Mouse (Mus musculus): ENCODE data around the gene Slco1a5. TPM values are rescaled to one million over a fixed set of nuclear protein-coding genes. Genes with fewer than 3 reads are reported as not detected.

The Slco1a5 gene
- polyA plus RNA-seq, 1 experiment from 2014 or later: 0.08 TPM

DNA sequence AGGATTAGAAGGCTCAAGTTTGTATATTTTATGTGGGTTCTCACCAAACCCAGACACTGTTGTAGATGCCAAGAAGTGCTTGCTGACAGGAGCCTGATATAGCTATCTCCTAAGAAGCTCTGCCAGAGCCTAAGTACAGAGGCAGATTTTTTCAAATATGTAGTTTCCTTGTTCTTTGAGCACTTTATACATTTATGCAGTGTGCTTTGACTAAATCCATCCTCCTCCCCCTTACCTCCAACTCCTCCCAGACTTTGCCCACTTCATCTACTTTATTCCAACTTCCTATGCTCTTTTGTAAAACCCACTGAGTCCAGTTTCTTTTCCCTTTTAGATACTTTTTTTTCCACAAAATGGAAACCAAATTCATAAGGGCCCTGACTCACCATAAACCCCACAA, 102.6 kb downstream of the Slco1a5 start:
- no peak overlapping the region for H3K4me2 ChIP-seq (ENCODE audit: low read depth, low read length)
- no peak overlapping the region for H3K9ac ChIP-seq (ENCODE audit: low read length)
- H3K9me3 ChIP-seq (replicated peaks; ENCODE audit: control insufficient read depth, low read length): no peaks in the 10 kb centered on the region
- no peak for ATAC-seq (replicated peaks; ENCODE audit: extremely low read depth, insufficient read depth, low FRiP score)
- H3K4me1 ChIP-seq (ENCODE audit: control insufficient read depth, insufficient read depth, low read length): no peaks in the 10 kb centered on the region
- H3K4me3 ChIP-seq (ENCODE audit: low read length): no peak overlapping the region
- H3K27me3 ChIP-seq (ENCODE audit: control insufficient read depth, insufficient read depth, low read length): no peaks in the 10 kb centered on the region
- H3K27ac ChIP-seq (ENCODE audit: low read length): no peak overlapping the region
- no peaks in the 10 kb centered on the region for H3K36me3 ChIP-seq (ENCODE audit: control insufficient read depth, insufficient read depth)

DNA sequence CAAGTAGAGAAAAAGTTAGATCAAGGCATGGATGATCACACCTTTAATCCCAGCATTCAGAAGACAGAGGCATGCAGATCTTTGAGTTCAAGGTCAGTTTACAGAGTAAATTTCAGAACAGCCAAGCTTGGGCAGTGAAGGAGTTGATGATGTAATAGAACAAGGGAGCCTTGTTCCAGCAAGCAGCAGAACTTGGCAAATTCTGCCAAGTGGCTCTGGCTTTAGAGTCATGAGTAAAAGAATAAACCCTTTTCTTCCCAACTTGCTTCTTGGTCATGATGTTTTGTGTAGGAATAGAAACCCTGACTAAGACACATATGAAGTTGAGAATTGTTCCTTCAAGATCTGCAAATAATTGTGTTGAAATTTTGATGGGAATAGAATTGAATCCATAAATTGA, 111.0 kb downstream of the Slco1a5 start:
- Histone ChIP-seq H3K9me3 (replicated peaks; ENCODE audit: control insufficient read depth, low read length) (no peaks in the 10 kb centered on the region), H3K4me2 (ENCODE audit: low read depth, low read length) (no peak overlapping the region), H3K27me3 (ENCODE audit: control insufficient read depth, insufficient read depth, low read length) (no peaks in the 10 kb centered on the region), H3K36me3 (ENCODE audit: control insufficient read depth, insufficient read depth) (no peaks in the 10 kb centered on the region), H3K4me3 (ENCODE audit: low read length) (no peak overlapping the region), H3K4me1 (ENCODE audit: control insufficient read depth, insufficient read depth, low read length) (no peaks in the 10 kb centered on the region), H3K27ac (ENCODE audit: low read length) (no peak overlapping the region), H3K9ac (ENCODE audit: low read length) (no peak overlapping the region)
- no peak for ATAC-seq (replicated peaks; ENCODE audit: extremely low read depth, insufficient read depth, low FRiP score)

DNA sequence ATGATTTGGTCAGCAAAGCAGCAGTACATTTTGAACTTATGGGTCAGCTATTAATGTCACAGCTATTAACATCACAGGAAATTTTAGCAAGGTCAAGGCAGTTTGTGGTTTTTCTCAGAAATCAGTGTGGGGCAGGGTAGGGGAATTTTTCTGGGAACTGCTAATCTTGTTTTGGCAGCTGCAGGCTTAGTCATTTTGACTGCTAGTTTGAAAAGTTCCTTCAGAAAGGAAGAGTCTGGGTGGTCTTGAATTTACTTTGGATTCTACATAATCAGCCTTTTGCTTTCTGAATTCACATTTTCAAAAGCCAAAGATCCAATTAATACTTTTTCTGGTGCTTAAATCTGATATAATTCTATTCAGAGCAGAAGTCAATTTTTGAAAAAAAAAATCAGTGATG, 113.0 kb downstream of the Slco1a5 start:
- Histone ChIP-seq H3K36me3 (ENCODE audit: control insufficient read depth, insufficient read depth) (no peaks in the 10 kb centered on the region), H3K4me2 (ENCODE audit: low read depth, low read length) (no peak overlapping the region), H3K9ac (ENCODE audit: low read length) (no peak overlapping the region), H3K27me3 (ENCODE audit: control insufficient read depth, insufficient read depth, low read length) (no peaks in the 10 kb centered on the region), H3K4me1 (ENCODE audit: control insufficient read depth, insufficient read depth, low read length) (no peaks in the 10 kb centered on the region), H3K4me3 (ENCODE audit: low read length) (no peak overlapping the region), H3K27ac (ENCODE audit: low read length) (no peak overlapping the region), H3K9me3 (replicated peaks; ENCODE audit: control insufficient read depth, low read length) (no peaks in the 10 kb centered on the region)
- ATAC-seq (replicated peaks; ENCODE audit: extremely low read depth, insufficient read depth, low FRiP score): no peak

DNA sequence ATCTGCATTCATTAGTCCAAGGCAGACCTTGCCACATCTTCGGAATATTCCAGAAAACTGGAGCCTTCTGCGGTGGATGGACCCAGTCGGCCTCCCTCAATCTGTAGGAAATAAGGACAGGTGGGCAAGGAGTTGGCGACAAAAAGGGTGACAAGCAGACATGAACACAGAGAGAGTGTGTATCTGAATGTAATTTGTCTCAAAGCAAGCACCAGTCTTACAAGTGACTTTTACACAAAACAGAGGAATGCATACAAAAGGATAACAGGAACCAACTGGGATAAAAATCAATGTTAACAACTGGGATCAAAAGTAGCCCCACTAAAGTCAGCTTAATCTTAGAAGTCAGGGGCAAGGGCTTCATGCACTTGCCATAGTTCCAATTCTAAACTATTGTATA, 114.4 kb downstream of the Slco1a5 start, which contains the start of gene Slco1a6:
Slco1a6 (minus strand) TSS at position 101 of the 400 bp plus-strand sequence.
- Histone ChIP-seq H3K27ac (ENCODE audit: low read length) (no peak within 1 kb of the TSS), H3K4me3 (ENCODE audit: low read length) (no peak within 1 kb of the TSS), H3K36me3 (ENCODE audit: control insufficient read depth, insufficient read depth) (no peaks in the 10 kb centered on the region), H3K4me2 (ENCODE audit: low read depth, low read length) (no peak within 1 kb of the TSS), H3K9ac (ENCODE audit: low read length) (no peak within 1 kb of the TSS), H3K4me1 (ENCODE audit: control insufficient read depth, insufficient read depth, low read length) (no peaks in the 10 kb centered on the region), H3K9me3 (replicated peaks; ENCODE audit: control insufficient read depth, low read length) (no peaks in the 10 kb centered on the region), H3K27me3 (ENCODE audit: control insufficient read depth, insufficient read depth, low read length) (no peaks in the 10 kb centered on the region)
- 86% methylated on average over 4 of the region's 4 CpGs for WGBS
- ATAC-seq (replicated peaks; ENCODE audit: extremely low read depth, insufficient read depth, low FRiP score): no peak

DNA sequence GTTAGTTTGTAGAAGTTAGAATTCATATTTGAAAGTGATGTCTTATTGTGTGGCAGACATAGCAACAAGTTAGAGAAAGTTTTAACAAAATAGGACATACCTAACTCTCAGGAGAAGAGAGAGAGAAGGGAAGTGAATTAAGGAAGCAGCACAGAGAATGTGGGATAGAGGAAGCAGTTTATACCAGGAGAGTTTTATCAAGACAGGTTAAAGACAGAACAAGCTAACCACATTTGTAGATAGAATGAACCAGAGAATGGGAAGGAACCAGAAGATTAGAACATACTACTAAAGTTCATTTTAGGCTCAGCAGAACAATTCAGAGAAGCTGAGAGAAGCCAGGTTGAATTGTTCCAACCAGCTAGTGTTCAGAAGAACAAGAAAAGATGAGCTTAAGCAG, 122.3 kb downstream of the Slco1a5 start:
- H3K9me3 ChIP-seq (replicated peaks; ENCODE audit: control insufficient read depth, low read length): no peaks in the 10 kb centered on the region
- H3K4me3 ChIP-seq (ENCODE audit: low read length): no peak overlapping the region
- no peaks in the 10 kb centered on the region for H3K27me3 ChIP-seq (ENCODE audit: control insufficient read depth, insufficient read depth, low read length)
- H3K4me1 ChIP-seq (ENCODE audit: control insufficient read depth, insufficient read depth, low read length): no peaks in the 10 kb centered on the region
- no peaks in the 10 kb centered on the region for H3K36me3 ChIP-seq (ENCODE audit: control insufficient read depth, insufficient read depth)
- no peak for ATAC-seq (replicated peaks; ENCODE audit: extremely low read depth, insufficient read depth, low FRiP score)
- no peak overlapping the region for H3K4me2 ChIP-seq (ENCODE audit: low read depth, low read length)
- no peak overlapping the region for H3K27ac ChIP-seq (ENCODE audit: low read length)
- H3K9ac ChIP-seq (ENCODE audit: low read length): no peak overlapping the region

DNA sequence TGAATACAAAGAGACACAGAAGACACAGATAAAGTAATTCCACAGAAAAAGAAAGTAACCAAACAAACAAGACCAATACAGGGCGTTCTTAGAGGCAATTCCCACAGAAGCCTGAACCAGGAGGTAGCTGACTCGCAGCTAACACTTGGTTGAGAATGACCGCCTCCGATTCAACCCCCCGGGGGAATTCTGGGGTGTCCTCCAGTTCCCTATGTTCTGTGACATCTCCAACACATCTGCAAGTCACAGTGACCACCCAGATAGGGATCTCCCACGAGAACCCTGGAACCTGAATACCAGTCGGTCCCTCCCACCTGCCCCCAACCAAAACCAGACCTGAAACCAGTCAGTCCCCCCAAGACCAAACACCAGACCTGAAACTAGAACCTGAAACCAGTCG, 128.5 kb downstream of the Slco1a5 start:
- 76% methylated on average over 8 of the region's 8 CpGs for WGBS
- no peak overlapping the region for H3K9ac ChIP-seq (ENCODE audit: low read length)
- no peaks in the 10 kb centered on the region for H3K36me3 ChIP-seq (ENCODE audit: control insufficient read depth, insufficient read depth)
- no peak overlapping the region for H3K27ac ChIP-seq (ENCODE audit: low read length)
- no peaks in the 10 kb centered on the region for H3K9me3 ChIP-seq (replicated peaks; ENCODE audit: control insufficient read depth, low read length)
- no peak overlapping the region for H3K4me3 ChIP-seq (ENCODE audit: low read length)
- H3K4me1 ChIP-seq (ENCODE audit: control insufficient read depth, insufficient read depth, low read length): no peaks in the 10 kb centered on the region
- H3K4me2 ChIP-seq (ENCODE audit: low read depth, low read length): no peak overlapping the region
- no peaks in the 10 kb centered on the region for H3K27me3 ChIP-seq (ENCODE audit: control insufficient read depth, insufficient read depth, low read length)
- no peak for ATAC-seq (replicated peaks; ENCODE audit: extremely low read depth, insufficient read depth, low FRiP score)

DNA sequence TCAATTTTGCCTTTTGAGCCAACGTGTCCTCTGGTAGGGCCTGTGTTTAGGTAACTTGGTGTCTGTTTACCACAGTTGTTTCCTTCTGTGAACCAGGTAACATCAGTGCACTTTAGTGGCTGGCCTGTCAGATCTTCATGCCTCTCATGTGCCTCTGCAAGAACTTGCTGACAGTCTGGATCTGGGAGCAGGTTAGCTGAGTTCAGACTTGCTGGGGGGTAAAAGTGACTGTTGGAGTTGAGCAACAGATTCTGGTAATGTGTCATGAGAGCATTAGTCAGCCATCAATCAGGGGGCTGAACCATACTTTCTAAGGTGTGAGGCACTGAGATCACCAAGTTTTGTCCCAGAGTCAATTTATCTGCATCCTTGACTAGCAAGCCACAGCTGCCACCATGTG, 130.8 kb downstream of the Slco1a5 start:
- Histone ChIP-seq H3K27ac (ENCODE audit: low read length) (no peak overlapping the region), H3K27me3 (ENCODE audit: control insufficient read depth, insufficient read depth, low read length) (no peaks in the 10 kb centered on the region), H3K36me3 (ENCODE audit: control insufficient read depth, insufficient read depth) (no peaks in the 10 kb centered on the region), H3K9me3 (replicated peaks; ENCODE audit: control insufficient read depth, low read length) (no peaks in the 10 kb centered on the region; the same call in 1 of the 2 replicates), H3K4me3 (ENCODE audit: low read length) (no peak overlapping the region), H3K9ac (ENCODE audit: low read length) (no peak overlapping the region), H3K4me2 (ENCODE audit: low read depth, low read length) (no peak overlapping the region), H3K4me1 (ENCODE audit: control insufficient read depth, insufficient read depth, low read length) (no peaks in the 10 kb centered on the region)
- WGBS: 59% methylated on average over 1 of the region's 1 CpGs
- no peak for ATAC-seq (replicated peaks; ENCODE audit: extremely low read depth, insufficient read depth, low FRiP score)

DNA sequence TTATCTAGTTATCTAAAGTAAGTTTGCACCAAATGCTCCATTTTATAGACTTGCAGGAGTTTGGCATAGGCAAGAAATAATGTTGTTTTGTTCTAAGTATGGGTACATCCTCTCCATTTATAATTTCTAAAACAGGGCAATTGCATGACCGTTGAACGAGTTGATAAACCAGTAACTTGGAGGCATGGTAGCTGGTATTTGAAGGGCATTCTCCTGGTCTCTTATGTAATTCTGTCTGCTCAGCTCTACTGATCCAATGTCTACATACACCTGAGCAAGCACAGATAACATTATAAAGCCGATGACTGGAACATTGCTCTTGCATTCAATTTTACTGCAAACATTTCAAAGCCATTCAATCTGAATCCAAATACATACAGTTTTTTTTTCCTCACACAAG, 135.4 kb downstream of the Slco1a5 start:
- no peaks in the 10 kb centered on the region; the same call in 1 of the 2 replicates for H3K9me3 ChIP-seq (replicated peaks; ENCODE audit: control insufficient read depth, low read length)
- H3K4me3 ChIP-seq (ENCODE audit: low read length): no peak overlapping the region
- H3K36me3 ChIP-seq (ENCODE audit: control insufficient read depth, insufficient read depth): no peaks in the 10 kb centered on the region
- no peaks in the 10 kb centered on the region for H3K4me1 ChIP-seq (ENCODE audit: control insufficient read depth, insufficient read depth, low read length)
- H3K27ac ChIP-seq (ENCODE audit: low read length): no peak overlapping the region
- H3K27me3 ChIP-seq (ENCODE audit: control insufficient read depth, insufficient read depth, low read length): no peaks in the 10 kb centered on the region
- 83% methylated on average over 3 of the region's 3 CpGs for WGBS
- H3K4me2 ChIP-seq (ENCODE audit: low read depth, low read length): no peak overlapping the region
- no peak overlapping the region for H3K9ac ChIP-seq (ENCODE audit: low read length)
- ATAC-seq (replicated peaks; ENCODE audit: extremely low read depth, insufficient read depth, low FRiP score): no peak

DNA sequence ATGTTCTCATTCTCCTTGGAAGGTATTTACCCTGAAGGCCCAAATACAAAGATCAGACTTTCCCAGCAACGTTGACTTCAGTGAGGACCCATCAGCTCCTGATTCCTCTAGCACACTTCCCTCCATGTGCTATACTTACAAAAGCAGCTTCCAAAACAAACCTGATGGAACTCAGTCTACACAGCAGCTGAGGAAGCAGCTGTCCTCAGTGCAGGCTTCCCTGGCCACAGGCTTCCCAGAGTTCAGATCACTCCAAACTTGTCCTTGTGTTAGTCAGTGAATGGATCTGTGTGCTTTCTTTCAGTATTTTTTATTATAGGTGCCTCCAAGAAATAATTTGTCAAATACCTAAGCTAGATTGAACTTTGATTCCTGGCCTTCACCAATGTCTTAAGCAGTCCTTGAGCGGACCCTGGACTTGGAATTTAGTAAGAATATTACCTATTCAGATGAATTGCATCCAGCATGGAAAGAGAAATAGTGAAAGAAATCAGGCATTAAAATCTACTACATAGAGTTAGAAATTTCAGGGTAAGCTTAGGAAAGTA, 136.8 kb downstream of the Slco1a5 start:
- Histone ChIP-seq H3K9me3 (replicated peaks; ENCODE audit: control insufficient read depth, low read length) (no peaks in the 10 kb centered on the region; the same call in 1 of the 2 replicates), H3K36me3 (ENCODE audit: control insufficient read depth, insufficient read depth) (no peaks in the 10 kb centered on the region), H3K9ac (ENCODE audit: low read length) (no peak overlapping the region), H3K4me3 (ENCODE audit: low read length) (no peak overlapping the region), H3K27ac (ENCODE audit: low read length) (no peak overlapping the region), H3K4me2 (ENCODE audit: low read depth, low read length) (no peak overlapping the region), H3K4me1 (ENCODE audit: control insufficient read depth, insufficient read depth, low read length) (no peaks in the 10 kb centered on the region), H3K27me3 (ENCODE audit: control insufficient read depth, insufficient read depth, low read length) (no peaks in the 10 kb centered on the region)
- 54% methylated on average over 2 of the region's 2 CpGs for WGBS
- ATAC-seq (replicated peaks; ENCODE audit: extremely low read depth, insufficient read depth, low FRiP score): no peak

Measured in heart, embryonic 16.5 days (tissue).